Mouse (Mus musculus) cerebellum, postnatal 25 days (tissue): ENCODE results near the gene Akr7a5.

Experiments
- DNase-seq, 2 experiments: peaks; one replicate each; pipeline ENCODE4 v3.0.0; 2021; ENCODE audit warnings: mixed read lengths in 2 of 2

Gene Akr7a5

DNA sequence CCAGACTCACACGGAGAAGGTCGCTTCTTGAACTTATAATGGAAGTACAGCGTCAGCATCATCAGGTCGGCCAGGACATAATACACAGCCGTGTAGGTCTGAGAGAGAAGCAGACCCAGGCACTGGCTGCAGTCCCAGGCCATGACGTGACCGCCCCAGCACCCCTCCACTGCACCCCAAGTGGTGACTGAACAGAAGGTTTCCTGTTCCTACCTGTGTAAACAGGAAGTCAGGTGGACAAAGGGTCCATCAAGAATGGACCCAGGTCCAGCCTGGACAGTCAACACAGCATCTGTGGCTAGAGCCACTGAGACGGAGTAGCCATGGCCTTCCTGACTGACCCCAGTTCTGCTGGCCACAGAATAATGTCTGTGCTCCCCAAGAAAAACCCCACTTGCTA is 8.8 kb upstream of the Akr7a5 start:
- peak in 1 of 2 experiments; percentile 21 for DNase-seq

DNA sequence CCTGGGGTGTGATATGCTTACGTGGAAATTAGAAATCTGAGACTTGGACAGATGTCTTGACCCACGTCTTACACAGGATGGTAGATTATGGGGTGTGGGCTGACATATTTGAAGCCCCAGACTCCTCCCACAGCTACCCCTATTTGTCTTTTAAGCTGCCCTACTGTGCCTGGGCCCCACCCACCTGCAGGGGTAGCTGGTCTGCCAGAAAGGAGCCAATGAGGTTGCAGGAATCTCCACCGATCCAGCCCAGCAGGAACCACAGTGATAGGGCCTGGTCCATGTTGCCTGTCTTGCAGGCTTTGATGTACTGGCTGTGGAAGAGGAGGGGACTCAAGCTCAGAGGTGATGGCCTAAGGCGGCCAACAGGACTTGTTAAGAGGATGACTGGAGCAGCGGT is 8.3 kb upstream of the Akr7a5 start:
- DNase-seq, result no peak

DNA sequence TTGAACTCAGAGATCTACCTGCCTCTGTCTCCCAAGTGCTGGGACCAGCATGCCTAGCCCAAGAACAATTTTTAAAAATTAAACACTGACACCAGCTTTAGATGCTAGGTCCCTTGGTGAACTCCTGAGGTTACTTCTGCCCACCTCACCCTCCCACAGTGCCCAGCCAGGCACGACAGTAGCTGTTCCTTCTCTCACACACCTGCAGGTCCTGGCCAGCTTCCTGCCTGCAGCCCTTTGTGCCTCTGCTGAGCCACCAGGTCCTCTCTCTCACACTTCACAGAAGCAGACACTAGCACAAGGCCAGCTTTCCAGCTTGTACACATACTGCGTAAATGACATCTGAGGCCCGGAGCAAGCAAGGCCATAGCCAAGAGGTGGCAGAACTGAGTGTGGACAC is 5.0 kb upstream of the Akr7a5 start:
- DNase-seq, result no peak

DNA sequence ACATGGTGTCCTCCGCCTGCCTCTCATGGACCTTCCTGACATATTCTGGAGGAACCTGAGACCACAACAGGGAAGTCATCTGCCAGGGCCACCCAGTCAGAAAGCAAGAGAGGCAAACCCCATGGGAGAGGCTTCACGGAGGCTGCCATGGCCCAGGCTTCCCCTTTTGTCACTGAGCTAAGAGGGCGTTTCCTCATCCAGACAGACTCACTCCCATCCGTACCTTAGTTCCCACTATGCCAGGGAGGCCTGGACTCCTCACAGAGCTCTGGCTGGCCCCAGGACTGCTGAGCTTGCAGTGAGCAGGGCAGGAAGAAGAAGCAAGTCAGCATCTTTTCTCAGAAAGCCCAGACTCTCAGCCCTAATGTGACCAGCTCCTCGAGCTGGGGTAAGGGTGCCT is 2.6 kb upstream of the Akr7a5 start:
- DNase-seq, result no peak

DNA sequence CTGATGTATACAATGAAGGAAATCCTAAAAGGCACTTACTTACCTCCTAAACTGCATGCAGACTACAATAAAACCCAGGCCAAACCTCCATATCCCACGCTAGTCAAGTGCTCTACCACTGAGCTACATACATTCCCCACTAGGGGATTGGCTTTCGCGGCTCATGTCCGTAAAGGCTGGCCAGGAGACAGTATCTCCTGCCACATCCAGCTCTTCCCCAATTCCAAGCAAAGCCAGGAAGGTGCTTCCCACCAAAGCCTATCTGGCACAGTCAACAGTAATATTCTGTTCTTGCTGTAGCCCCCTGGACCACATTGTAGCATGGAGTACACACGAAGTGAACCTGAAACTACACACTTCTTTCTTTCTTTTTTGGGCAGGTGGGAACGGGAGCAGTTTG is 893 bp upstream of the Akr7a5 start:
- DNase-seq, result peak in 1 of 2 experiments; percentile 35

DNA sequence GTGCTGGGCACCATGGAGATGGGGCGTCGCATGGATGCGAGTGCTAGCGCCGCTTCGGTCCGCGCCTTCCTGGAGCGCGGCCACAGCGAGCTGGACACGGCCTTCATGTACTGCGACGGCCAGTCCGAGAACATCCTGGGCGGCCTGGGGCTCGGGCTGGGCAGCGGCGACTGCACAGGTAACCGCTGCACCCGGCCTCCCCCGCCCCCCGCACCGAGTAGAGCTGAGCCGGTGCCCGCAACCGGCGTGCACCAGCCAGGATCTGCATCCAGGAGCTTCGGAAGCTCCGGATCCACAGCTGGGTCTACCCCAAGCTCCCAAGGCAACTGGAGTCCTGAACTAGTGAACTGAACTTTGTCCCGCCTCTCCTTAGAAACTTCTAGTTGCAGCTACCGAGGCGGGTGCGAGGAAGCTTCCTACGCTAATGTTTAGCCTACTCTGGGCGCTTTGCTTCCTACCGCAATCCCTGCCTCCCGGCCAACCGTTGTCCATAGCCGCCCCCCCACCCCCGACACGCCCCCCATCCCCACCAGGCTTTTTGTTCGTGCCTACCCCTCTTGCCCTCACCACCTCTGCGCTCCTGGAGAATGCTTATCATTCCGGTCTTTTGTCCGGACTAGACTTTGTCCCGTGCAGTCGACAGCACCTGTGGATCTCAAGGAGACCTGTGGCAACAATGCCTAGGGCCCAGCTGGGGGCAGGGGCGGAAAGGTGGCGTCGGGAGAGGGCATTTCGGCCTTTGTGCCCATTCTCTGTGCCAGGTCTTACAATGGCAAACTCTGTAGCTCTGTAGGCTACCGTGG is 556 bp downstream of the Akr7a5 start:
- DNase-seq, result peak in 1 of 2 experiments; percentile 34

DNA sequence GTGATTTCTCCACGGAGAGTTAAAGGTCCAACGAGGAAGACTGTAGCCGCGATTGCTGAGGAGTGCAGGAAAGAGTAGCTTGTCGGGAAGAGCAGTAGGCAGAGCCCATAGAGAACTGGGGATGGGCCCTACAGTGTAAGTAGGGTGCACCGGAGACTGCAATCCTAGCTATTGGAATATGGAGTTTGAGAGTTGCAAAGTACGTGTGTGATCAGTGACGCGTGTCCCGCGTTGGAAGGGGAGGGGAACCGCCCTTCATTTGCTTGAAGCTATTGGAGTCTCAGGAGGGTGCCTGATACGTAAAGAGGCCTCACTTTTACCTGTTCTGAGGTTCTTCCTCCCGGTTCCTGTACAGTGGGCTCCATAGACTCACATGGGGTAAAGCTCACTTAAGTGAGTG is 1.2 kb downstream of the Akr7a5 start:
- DNase-seq, result no peak

DNA sequence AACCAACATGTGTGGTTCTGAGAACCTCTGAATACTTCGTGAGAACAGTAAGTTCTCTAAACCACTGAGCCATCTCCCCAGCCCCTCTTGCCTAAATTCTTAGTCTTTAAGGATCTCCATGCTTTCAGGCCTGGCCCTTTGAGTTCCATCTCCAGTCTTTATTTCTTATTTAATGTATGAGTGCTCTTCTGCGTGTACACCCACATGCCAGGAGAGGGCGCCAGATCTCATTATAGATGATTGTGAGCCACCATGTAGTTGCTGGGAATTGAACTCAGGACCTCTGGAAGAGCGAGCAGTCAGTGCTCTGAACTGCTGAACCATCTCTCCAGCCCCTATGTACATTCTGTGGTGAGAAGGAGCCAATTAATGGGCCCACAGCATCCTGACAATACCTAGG is 2.1 kb downstream of the Akr7a5 start:
- no peak for DNase-seq

DNA sequence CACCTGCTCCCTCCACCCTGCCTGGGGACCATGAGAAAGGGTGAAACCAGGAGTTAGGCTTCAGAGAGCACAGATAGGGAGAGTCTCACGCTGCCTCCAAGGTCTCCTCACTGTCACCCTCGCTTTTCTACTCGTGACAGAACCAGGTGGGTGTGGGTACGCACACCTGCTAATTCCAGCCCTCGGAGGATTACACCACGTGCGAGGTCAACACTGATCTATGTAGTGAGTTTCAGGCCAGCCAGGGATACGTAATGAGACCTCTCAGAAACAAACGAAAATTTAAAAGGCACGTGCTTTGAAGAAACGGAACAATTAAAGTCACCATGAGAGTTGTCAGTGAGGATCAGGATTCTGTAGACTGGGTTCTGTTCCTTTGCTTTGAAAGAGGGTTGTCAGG is 7.9 kb downstream of the Akr7a5 start:
- no peak for DNase-seq

DNA sequence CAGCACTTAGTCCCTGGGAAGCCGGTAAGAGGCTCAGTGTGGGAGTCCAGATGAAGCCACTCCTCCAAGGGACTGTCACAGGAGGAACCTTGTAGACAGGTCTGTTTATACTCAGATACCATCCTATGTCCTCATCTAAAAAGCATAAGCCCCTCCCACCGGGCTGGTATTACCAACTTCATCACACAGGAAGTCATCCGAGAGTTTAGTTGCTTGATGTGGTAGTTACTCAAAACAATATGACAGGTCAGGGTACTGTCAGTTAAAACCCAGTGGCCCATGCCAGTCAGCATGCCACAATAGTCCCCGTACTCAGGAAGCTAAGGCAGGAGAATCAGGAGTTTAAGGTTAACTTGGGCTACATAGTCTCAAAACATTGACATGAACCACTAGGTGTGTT is 9.2 kb downstream of the Akr7a5 start:
- no peak for DNase-seq

DNA sequence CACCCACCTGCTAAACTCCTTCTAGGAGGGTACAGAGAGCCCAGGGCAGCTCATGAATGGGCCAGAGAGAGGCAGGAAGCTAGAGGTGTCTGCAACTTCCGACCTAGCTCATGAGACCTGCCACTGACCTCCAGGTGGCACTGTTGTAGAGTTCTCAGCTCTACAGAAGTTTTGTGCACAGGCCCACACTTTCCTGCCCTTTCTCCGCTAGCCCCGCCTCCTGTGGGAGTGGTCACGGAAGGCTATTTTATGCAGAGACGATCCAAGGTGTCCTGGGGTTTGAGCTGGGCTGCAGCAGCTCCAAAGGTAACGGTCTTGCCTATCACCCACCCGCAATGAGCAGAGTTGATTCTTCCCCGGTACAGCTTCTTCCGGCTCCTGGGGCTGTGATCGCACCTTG is 20.1 kb downstream of the Akr7a5 start:
- DNase-seq, result peak in 1 of 2 experiments; percentile 57

DNA sequence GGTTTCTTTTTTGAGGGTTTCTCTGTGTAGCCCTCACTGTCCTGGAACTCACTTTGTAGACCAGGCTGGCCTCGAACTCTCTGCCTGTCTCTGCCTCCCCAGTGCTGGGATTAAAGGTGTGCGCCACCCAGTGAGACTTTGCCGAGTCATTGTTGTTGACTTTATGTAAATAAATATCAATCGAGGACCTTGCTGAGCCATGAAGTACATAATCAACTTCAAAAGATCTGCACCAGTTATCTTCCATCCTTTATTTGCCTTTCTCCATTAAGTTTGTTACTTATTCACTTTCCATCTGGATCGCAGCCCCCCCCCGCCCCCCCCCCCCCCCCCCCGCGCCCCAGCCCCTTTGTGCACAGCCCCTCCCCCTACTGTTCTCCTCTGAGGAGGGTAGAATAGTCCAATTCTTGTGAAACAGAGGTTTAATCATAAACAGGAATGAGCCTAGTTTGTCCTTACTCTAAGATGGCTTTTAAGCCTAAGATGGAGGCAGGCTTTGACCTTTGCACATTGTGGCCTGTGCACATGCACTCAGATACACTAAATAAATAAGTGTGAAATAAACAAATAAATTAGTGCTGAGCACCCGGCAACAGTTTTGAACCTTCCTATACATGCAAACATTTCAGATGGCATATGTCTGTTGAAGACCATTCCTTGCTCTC is 24.2 kb downstream of the Akr7a5 start:
- DNase-seq, result no peak

DNA sequence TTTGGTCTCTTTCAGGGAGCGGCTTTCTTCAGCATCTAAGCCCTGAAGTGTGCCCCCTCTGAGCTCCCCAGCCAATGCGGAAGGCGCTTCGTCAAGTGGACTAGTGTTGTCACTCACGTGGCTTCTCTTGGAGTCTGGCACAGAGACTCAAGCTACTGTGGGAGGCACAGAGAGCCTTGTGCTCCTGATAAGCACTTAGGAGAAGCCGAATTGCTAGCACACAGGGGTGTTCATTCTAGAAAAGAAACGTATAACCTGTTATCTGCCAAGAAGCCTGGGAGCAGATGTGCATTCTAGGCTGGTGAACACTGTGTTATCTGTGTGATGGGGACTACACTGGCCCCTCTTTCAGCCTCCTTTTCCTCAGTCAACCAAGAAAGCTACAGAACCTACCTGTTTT is 25.0 kb downstream of the Akr7a5 start:
- DNase-seq, result no peak

DNA sequence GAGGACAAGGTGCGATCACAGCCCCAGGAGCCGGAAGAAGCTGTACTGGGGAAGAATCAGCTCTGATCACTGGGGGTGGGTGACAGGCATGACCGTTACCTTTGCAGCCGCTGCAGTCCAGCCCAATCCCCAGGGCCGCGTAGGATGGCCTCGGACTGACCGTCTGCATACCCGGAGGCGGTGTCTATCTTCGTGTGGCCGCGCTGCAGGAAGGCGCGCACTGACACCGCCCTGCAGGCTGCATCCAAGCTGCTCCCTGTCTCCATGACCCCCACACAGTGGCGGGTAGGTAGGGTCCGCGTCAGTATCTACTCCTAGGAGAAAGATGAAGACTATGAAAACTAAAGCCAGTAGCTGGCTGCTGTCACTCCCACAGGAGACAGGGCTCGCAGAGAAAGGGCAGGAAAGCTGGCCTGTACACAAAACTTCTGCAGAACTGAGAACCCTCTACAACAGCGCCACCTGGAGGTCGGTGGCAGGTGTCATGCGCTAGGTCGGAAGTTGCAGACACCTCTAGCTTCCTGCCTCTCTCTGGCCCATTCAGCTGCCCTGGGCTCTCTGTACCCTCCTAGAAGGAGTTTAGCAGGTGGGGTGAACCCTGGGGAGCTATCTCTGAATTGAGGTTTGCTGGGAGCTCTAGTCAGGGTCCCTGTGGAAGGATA is 26.4 kb downstream of the Akr7a5 start:
- peak; percentile 73 to 87 for DNase-seq

DNA sequence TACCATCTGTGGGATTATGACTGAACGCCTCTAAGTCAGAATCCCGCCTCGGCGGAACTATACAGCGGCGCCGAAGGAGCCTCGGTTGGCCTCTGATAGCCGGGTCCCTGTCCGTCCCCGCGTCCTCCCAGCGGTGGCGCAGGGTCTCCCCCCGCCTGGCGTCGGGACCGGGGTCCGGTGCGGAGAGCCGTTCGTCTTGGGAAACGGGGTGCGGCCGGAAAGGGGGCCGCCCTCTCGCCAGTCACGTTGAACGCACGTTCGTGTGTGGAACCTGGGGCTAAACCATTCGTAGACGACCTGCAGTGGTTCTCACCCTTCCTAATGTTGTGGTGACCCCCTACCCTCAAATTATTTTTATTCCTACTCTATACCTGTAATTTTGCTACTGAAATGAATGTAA is 27.6 kb downstream of the Akr7a5 start:
- DNase-seq, result no peak

DNA sequence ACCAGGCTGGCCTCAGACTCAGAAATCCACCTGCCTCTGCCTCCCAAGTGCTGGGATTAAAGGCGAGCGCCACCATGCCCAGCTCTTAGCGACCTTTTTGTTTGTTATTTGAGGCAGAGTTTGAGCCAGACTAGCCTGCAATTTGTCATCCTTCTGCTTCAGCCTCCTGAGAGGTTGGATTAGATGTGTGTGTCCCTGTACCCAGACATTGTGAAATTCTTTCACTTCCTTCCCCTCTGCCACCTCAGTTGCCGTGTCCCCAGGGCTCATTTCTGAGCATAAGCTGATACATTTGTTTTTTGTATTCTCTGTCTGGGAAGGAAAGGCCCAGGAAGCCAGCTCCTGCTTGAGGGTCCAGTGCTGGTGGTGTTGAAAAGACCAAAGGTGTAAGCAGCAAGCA is 30.3 kb downstream of the Akr7a5 start:
- no peak for DNase-seq

DNA sequence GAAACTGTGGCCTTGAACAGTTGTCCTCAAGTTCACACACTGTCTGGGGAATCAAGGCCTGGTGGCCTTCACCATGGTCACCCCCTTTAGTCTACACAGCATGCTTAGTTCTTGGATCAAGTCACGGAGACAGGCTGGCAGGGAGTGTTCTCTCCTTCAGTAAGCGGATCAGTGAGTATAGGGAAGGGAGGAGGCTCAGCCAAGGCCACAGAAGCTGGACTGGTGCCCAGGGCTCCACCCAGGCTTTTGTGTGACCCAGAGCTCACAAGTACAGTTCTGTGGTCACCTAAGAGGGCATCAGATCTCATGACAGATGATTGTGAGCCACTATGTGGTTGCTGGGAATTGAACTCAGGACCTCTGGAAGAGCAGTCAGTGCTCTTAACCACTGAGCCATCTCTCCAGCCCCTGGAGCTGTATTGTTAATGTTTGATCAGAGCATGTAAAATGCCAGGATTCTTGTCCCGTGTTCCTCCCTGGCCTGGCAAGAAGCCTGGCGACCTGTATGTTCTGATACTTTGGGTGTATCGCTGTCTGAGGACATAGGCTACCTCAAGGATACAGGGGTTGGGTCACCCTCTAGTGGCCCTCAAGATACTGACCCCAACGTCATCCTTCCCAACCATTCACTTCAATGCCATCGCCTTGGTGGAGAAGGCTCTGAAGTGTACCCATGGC is 31.2 kb downstream of the Akr7a5 start:
- no peak for DNase-seq

DNA sequence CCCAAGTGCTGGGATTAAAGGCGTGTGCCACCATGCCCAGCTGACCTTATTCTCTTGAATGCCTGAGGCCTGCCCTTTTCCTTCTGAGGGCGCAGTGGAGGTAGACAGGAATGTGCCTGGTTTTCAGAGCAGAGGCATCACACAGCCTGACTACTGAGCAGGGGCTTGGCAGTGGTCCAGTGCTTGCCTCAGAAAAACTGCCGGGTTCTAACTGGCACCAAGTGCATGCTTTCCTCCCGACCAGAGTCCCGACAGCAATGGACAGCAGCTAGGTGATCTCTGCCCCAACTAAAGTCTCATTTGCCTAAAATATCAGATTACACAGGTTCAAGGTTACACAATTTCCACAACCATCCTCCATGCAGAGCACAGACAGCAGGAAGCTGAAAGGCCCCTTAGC is 33.2 kb downstream of the Akr7a5 start:
- peak; percentile 32 to 62 for DNase-seq

DNA sequence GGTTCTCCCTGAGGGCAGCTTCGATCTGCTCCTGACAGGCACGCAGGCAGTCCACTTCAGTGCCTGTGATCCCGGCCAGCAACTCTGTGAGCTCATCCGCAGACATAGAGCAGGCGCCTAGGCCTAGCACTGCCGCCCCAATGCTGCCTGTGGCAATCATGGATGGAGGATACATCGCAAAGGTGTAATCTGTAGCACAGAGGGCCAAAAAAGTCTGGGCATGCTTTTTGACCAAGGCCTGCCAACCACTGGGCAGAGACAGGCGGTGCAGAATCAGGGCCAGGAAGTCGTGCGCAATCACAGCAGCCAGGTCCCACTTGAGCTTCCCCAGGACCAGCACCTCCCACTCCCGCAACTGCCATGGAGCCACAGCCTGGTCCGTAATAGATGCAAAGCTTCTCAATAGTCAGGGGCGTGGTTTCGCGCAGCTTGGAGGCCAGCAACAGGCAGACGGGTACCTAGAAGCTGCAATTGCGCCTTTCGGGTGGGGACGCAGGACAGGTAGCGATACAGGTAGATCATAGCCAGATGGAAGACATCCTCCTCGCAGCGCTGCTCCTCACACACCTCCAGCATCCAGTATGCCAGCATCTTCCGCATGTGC is 35.0 kb downstream of the Akr7a5 start:
- DNase-seq, result no peak

DNA sequence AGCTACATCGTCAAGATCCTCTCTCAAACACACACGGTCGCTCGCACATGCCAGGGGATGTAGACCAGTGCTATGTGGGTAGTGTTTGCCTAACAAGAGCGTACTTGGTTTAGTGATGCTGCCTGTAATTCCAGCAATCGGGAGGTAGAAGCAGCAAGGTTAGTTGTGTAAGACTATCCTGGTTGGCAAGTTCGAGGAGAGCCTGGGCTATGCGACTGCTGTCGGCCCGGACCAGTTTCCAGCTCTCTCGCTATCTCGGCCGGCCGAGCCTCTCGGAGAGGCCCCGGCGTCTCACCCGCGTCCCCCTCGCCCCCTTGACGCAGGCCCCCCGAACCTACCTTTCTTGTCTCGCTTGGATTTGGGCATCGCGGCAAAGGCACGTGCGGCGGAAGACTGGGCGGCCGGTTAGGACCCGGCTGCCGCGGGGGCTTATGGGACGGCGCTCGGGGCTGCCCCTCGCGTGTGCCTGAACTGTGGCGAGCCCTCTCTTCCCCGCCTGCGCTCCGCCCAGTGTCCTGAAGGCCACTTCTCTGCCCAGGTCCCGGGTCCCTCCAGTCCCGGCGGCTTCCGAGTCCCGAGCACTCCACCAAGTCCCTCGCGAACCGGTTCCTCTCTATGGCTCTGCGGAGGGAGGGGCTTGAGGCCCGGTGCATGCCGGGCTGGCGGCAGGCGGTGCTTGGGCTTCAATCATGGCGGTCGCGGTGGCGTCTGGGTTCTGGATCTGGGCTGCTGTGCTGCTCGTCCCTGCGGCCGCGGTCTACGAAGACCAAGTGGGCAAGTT is 41.6 kb downstream of the Akr7a5 start, which contains the start of the genes Mrto4, Emc1 and Ubr4:
Mrto4 (minus strand) TSS at position 646 of the 781 bp plus-strand sequence.
Emc1 (plus strand) TSS at position 657 of the 781 bp plus-strand sequence.
Ubr4 (plus strand) TSS at position 679 of the 781 bp plus-strand sequence.
- DNase-seq, result peak; percentile 90 to 91

DNA sequence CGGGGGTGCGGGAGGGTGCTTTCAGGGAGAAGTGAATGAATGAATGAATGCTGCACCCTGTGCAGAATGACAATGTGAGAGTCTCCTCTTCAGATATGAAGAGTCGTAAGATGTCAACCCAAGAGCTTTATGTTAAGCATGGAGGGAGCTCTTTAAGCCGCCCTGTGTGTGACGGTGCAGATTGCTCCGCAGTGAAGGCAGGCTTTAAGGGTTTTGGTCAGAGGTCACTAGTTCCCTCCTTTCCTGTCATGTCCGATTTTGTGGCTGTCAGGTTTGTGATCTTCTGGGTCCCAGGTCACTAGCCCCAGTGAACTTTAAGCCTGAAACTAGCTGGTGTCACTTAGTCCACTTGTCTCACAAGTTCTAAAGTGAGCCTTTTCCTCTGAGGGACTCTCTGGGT is 42.3 kb downstream of the Akr7a5 start:
- DNase-seq, result no peak

DNA sequence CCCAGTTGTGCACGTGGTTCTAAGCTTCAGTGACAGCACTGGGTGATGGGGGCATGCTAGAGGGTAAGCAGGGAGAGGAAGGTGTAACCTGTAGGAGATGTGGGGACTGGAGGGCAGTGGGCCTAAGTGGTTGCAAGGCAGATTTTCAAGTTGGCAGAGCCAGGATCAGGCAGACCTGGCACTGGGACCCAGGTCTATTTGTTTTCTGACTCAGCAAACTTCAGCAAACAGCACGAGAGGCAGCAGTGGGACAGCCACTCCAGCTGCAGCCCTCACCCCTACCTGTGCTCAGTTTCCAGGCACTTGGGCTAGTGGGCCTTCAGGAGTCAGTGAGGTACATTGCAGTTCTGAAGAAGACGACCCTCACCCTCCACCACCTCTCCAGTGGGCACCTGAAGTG is 46.7 kb downstream of the Akr7a5 start:
- no peak for DNase-seq
